Mouse (Mus musculus): Measurements from ENCODE around the gene Ubash3b. TPM values are rescaled to one million over a fixed set of nuclear protein-coding genes. Genes with fewer than 3 reads are reported as not detected.

The Ubash3b gene
- polyA plus RNA-seq (2014; fragmentation: Nextera tagmentation; extraction: Ambion mirVana) = 12.1 and 12.5 TPM in 2 replicates

DNA sequence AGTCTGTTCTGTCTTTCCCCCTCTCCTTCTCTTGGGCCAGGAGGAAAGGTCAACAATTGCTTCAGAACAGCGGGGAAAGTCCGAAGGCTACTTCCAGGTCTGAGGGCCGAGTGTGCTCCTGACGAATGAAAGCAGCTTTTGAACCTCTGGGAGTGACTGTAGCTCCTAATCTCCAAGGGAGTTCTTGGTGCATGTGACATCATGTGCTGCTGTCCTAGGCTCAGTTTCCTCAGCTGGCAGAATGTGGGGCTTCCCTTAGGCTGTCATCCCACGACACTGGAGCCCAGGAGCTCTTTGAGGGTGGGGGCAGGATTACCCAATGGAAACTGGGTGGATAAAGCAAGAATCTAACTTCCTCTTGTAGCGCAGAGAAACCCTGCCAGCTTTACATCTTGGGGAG is at the start of gene Ubash3b:
TSS of gene Ubash3b (minus strand) at position 285 of the 400 bp plus-strand sequence.
- 76% methylated on average over 6 of the region's 6 CpGs for WGBS

DNA sequence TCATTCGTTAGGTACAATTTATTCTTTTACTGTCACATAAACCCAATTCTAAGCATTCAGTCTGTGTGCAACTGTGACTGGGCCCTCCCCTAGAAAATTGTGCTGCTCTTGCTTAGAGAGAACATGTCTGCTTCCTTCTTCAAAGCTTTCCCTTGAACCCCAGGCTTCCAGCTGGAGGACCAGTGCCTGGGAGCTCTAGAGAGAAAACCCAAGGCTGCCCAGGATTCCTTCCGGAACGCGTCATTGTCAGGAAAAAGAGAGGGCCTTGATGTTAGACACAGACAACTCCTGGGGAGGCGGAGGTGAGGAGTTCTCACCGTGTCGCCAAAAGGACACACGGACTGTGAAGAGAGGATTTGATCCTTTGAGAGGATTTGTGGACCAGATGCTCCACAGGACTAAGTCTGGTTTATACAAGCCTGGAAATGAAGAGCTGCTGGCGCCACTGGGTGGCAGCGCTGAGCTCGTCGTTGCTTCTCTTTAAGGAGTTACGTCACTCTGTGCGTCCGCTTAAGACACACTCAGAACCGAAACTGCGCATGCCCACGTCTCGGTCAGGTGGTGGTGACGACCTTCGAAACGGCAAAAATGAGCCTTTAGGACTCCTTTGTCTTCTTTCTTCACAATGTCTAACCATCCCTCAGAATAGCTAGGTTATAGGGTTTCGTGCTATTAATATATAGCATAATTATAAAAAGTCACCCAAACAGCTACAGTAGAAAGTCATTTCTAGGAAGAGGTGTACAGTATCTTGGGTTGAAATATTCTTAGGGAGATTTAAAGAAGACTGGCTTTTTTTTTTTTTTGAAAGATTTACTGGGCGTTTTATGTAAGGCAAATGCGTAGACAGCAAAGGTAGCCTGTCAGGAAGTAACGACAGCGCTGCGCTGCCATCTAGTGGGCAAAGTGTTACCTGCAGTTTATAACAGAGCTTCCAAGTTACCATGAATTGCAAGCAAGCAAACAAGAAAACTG is 45.9 kb upstream of the Ubash3b start:
- ATAC-seq (replicated peaks; ENCODE audit: insufficient number of reproducible peaks, low FRiP score, low TSS enrichment, low read depth) = peak; percentile 78
- WGBS = 7% methylated on average over 28 of the region's 28 CpGs

More for the DNA sequence above, at the start of gene Ubash3b:
- ATAC-seq (replicated peaks; ENCODE audit: insufficient number of reproducible peaks, low FRiP score, low TSS enrichment, low read depth) (no peak), DNase-seq (ENCODE audit: low spot score) (no peak)
- Histone ChIP-seq H3K36me3 (replicated peaks; ENCODE audit: control insufficient read depth, insufficient read depth, low read depth, low read length) (no peaks in the 10 kb centered on the region), H3K27me3 (ENCODE audit: control insufficient read depth, insufficient read depth, low read length) (peaks cover 4% of the 10 kb centered on the region; the same call in 1 of the 2 replicates), H3K27ac (replicated peaks; ENCODE audit: low read depth, low read length) (no peak within 1 kb of the TSS), H3K4me3 (ENCODE audit: low read depth, low read length) (no peak within 1 kb of the TSS), H3K9me3 (replicated peaks; ENCODE audit: control insufficient read depth, low read length) (no peaks in the 10 kb centered on the region), H3K4me2 (ENCODE audit: low read depth, low read length) (no peak within 1 kb of the TSS), H3K9ac (replicated peaks; ENCODE audit: low read length) (no peak within 1 kb of the TSS), H3K4me1 (ENCODE audit: control insufficient read depth, insufficient read depth, low read length) (peaks cover 1% of the 10 kb centered on the region; the same call in 1 of the 2 replicates)

DNA sequence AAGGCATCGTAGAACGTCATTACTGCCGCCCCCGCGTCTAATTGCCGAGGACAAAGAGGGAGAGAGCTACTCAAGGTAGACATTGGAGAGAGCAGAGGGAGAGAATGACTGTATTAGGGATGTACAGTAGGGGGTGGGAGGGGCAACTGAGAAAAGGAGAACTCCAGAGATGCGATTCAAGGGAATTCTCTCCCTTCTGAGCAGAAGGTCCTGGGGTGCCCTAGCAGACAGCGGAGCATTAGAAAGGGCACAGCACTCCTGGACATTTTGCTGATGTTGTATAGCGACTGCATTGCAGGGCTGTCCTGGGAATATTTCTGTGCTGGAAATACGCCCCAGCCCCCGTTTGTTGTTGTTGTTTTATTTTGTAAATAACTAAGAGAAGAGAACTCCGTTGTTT is 45.2 kb upstream of the Ubash3b start:
- Histone ChIP-seq H3K4me3 (ENCODE audit: low read depth, low read length) (no peak overlapping the region), H3K4me2 (ENCODE audit: low read depth, low read length) (no peak overlapping the region), H3K27ac (replicated peaks; ENCODE audit: low read depth, low read length) (no peak overlapping the region), H3K9me3 (replicated peaks; ENCODE audit: control insufficient read depth, low read length) (no peaks in the 10 kb centered on the region), H3K27me3 (ENCODE audit: control insufficient read depth, insufficient read depth, low read length) (no peaks in the 10 kb centered on the region), H3K36me3 (replicated peaks; ENCODE audit: control insufficient read depth, insufficient read depth, low read depth, low read length) (no peaks in the 10 kb centered on the region), H3K4me1 (ENCODE audit: control insufficient read depth, insufficient read depth, low read length) (peaks cover 4% of the 10 kb centered on the region), H3K9ac (replicated peaks; ENCODE audit: low read length) (no peak overlapping the region)
- DNase-seq (ENCODE audit: low spot score) (no peak), ATAC-seq (replicated peaks; ENCODE audit: insufficient number of reproducible peaks, low FRiP score, low TSS enrichment, low read depth) (no peak)
- 85% methylated on average over 12 of the region's 12 CpGs for WGBS

More for the DNA sequence above, 45.9 kb upstream of the Ubash3b start:
- DNase-seq (ENCODE audit: low spot score) = peak; percentile 99
- Histone ChIP-seq H3K4me2 (ENCODE audit: low read depth, low read length) (peak overlapping the region; percentile 5; the same call in 1 of the 2 replicates), H3K9me3 (replicated peaks; ENCODE audit: control insufficient read depth, low read length) (no peaks in the 10 kb centered on the region), H3K27me3 (ENCODE audit: control insufficient read depth, insufficient read depth, low read length) (no peaks in the 10 kb centered on the region), H3K9ac (replicated peaks; ENCODE audit: low read length) (peak overlapping the region; percentile 44; the same call in 1 of the 2 replicates), H3K27ac (replicated peaks; ENCODE audit: low read depth, low read length) (peak overlapping the region; percentile 52), H3K4me3 (ENCODE audit: low read depth, low read length) (no peak overlapping the region), H3K4me1 (ENCODE audit: control insufficient read depth, insufficient read depth, low read length) (peaks cover 7% of the 10 kb centered on the region), H3K36me3 (replicated peaks; ENCODE audit: control insufficient read depth, insufficient read depth, low read depth, low read length) (no peaks in the 10 kb centered on the region)

DNA sequence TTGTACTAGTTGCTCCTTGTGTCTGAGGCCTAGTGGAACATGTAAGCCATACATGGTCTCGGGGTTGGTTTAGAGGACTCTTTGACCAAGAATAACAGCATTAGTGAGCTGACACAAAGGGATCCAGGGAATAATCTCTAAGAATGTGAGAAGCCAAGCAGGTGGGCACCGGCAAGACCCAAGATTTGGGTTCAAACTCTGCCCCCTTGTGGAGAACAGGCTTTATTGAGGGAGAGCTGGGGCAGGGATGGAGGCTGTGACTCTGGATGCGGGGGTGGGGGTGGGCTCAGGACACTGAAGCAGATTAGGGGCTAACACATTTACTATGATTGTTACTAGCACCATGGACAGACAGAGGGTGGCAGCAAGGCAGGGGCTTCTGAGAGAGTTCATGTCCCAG is 43.8 kb upstream of the Ubash3b start:
- no peak overlapping the region for H3K9ac ChIP-seq (replicated peaks; ENCODE audit: low read length)
- WGBS = 60% methylated on average over 3 of the region's 3 CpGs
- no peak overlapping the region for H3K4me3 ChIP-seq (ENCODE audit: low read depth, low read length)
- ATAC-seq (replicated peaks; ENCODE audit: insufficient number of reproducible peaks, low FRiP score, low TSS enrichment, low read depth) (no peak), DNase-seq (ENCODE audit: low spot score) (no peak)
- no peaks in the 10 kb centered on the region for H3K27me3 ChIP-seq (ENCODE audit: control insufficient read depth, insufficient read depth, low read length)
- no peak overlapping the region for H3K27ac ChIP-seq (replicated peaks; ENCODE audit: low read depth, low read length)
- no peaks in the 10 kb centered on the region for H3K9me3 ChIP-seq (replicated peaks; ENCODE audit: control insufficient read depth, low read length)
- H3K36me3 ChIP-seq (replicated peaks; ENCODE audit: control insufficient read depth, insufficient read depth, low read depth, low read length) = no peaks in the 10 kb centered on the region
- no peak overlapping the region for H3K4me2 ChIP-seq (ENCODE audit: low read depth, low read length)
- no peaks in the 10 kb centered on the region; the same call in 1 of the 2 replicates for H3K4me1 ChIP-seq (ENCODE audit: control insufficient read depth, insufficient read depth, low read length)

DNA sequence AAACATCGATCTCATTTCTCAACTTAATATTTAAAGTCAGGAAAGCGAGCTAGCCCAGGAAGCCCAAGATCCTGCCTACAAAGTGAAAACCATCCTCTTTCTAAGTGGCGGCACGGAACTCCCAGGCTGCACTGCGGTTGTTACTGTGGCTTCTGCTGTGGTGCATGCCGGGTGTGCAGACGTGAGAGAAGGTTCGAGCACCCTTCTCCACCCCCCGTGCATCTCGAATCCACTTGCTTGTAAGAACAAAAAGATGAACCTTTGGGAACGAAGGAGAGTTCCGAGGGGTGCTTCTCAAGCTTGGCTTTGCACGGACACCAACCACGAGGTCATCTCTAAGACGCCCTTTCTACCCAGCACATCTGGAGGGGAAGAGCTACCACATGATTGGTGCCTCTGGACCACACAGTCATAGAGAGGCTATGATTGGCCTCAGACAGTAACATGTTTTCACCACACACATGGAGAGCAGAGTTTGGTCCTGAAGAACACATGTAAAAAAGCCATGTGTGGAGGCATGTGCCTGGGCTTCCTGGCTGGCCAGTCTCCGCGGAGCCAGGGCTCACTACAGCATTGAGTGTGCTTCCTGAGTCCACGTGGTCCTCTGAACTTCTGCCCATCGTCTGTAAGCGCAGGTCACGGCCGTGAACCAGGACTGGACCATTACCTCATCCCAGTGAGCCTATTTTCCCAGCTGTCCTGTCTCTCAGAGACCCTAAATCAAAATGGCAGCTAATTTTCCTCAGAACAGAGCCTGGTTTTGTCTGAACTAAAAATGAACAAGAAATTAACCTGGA is 38.2 kb upstream of the Ubash3b start:
- no peak for ATAC-seq (replicated peaks; ENCODE audit: insufficient number of reproducible peaks, low FRiP score, low TSS enrichment, low read depth)
- Histone ChIP-seq H3K4me3 (ENCODE audit: low read depth, low read length) (no peak overlapping the region), H3K27ac (replicated peaks; ENCODE audit: low read depth, low read length) (no peak overlapping the region), H3K4me1 (ENCODE audit: control insufficient read depth, insufficient read depth, low read length) (no peaks in the 10 kb centered on the region), H3K36me3 (replicated peaks; ENCODE audit: control insufficient read depth, insufficient read depth, low read depth, low read length) (no peaks in the 10 kb centered on the region), H3K27me3 (ENCODE audit: control insufficient read depth, insufficient read depth, low read length) (no peaks in the 10 kb centered on the region), H3K9ac (replicated peaks; ENCODE audit: low read length) (no peak overlapping the region), H3K4me2 (ENCODE audit: low read depth, low read length) (no peak overlapping the region), H3K9me3 (replicated peaks; ENCODE audit: control insufficient read depth, low read length) (no peaks in the 10 kb centered on the region)
- no peak for DNase-seq (ENCODE audit: low spot score)
- 86% methylated on average over 22 of the region's 22 CpGs for WGBS

DNA sequence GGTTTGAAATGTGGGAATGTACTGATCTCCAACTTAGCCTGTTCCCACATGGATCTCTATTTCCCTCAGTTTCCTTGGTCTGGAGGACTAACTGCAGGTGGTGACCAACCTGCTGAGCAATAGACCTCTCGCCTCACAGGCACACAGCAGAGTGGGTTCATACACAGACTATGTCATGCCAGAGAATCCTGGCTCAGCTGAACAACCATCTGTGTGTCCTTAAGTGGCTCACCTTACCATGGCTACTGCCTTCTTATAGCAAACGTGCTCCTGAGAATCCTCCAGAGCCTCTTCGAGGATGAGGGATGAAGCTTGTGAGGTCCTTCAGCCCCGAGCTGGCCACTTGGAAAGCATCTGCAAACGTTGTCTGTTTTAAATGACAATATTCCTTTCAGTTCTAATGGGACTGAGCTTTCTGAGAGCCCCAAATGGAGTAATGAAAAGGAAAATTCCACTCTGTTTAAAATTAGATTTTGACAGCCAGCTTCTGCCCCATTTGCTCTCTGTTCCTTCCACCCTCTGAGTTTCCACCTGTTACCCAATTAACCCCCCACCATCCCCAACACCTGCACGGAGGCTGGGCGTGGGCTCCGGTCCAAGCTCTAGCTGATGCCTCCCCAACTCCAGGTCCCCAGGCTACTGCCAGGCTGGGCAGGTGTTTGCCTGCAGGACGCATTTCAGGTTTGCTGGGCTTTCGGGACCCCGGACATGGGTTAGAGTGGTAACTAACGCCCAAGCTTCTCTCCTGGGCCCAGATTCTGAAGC is 37.2 kb upstream of the Ubash3b start:
- Histone ChIP-seq H3K4me1 (ENCODE audit: control insufficient read depth, insufficient read depth, low read length) (no peaks in the 10 kb centered on the region), H3K4me2 (ENCODE audit: low read depth, low read length) (no peak overlapping the region), H3K27me3 (ENCODE audit: control insufficient read depth, insufficient read depth, low read length) (no peaks in the 10 kb centered on the region), H3K27ac (replicated peaks; ENCODE audit: low read depth, low read length) (no peak overlapping the region), H3K4me3 (ENCODE audit: low read depth, low read length) (no peak overlapping the region), H3K36me3 (replicated peaks; ENCODE audit: control insufficient read depth, insufficient read depth, low read depth, low read length) (no peaks in the 10 kb centered on the region), H3K9ac (replicated peaks; ENCODE audit: low read length) (no peak overlapping the region), H3K9me3 (replicated peaks; ENCODE audit: control insufficient read depth, low read length) (no peaks in the 10 kb centered on the region)
- WGBS = 72% methylated on average over 12 of the region's 12 CpGs
- ATAC-seq (replicated peaks; ENCODE audit: insufficient number of reproducible peaks, low FRiP score, low TSS enrichment, low read depth) (no peak), DNase-seq (ENCODE audit: low spot score) (no peak)

DNA sequence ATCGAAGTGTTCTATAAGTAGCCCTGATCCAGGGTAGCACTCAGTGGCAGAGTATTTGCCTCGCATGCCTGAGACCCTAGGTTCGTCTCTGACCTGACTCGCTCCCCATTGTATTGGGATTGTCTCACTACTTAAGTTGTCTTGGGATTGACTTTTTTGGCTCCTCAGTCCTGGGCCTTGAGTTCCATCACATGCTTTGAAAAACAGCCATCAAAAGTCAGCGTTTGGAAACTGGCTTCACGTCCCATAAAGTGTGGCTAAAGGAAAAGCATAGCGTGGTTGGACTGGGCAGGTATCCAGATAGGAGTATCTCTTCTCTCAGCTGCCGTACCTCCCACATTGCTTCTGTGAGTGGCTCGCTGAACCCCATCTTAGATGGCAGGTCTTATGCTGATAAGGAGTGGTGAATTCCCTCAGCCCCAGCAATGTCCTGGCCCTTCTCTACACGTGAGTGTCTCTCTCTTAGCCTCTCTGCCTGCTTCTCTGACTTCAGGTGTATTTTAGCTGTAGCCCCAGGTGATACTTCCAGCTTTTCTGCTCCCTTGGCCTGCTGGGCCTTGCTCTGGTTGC is 34.3 kb upstream of the Ubash3b start:
- DNase-seq (ENCODE audit: low spot score) (no peak), ATAC-seq (replicated peaks; ENCODE audit: insufficient number of reproducible peaks, low FRiP score, low TSS enrichment, low read depth) (no peak)
- Histone ChIP-seq H3K9me3 (replicated peaks; ENCODE audit: control insufficient read depth, low read length) (no peaks in the 10 kb centered on the region), H3K27ac (replicated peaks; ENCODE audit: low read depth, low read length) (no peak overlapping the region), H3K4me3 (ENCODE audit: low read depth, low read length) (no peak overlapping the region), H3K9ac (replicated peaks; ENCODE audit: low read length) (no peak overlapping the region), H3K27me3 (ENCODE audit: control insufficient read depth, insufficient read depth, low read length) (no peaks in the 10 kb centered on the region), H3K4me1 (ENCODE audit: control insufficient read depth, insufficient read depth, low read length) (no peaks in the 10 kb centered on the region), H3K4me2 (ENCODE audit: low read depth, low read length) (no peak overlapping the region), H3K36me3 (replicated peaks; ENCODE audit: control insufficient read depth, insufficient read depth, low read depth, low read length) (no peaks in the 10 kb centered on the region)
- 87% methylated on average over 10 of the region's 10 CpGs for WGBS
